Mouse (Mus musculus) ES-E14 (cell line): ENCODE results near the gene Tspear.
A peak's percentile ranks its signal among the peaks of the same experiment; 100 is the strongest.

Source experiments
- CHD2 ChIP-seq: IDR thresholded peaks from 2 replicates; pipeline ENCODE4 v1.6.1; 2014; ENCODE audit warnings: mild to moderate bottlenecking, low read depth, low read length, inconsistent platforms
- HCFC1 ChIP-seq: IDR thresholded peaks from 2 replicates; pipeline ENCODE4 v1.6.1; 2012; ENCODE audit warnings: low read length, inconsistent platforms, borderline replicate concordance; ENCODE audit not compliant: insufficient read depth
- MAFK ChIP-seq: IDR thresholded peaks from 2 replicates; pipeline ENCODE4 v1.6.1; 2014; ENCODE audit warnings: mild to moderate bottlenecking, low read depth, low read length, inconsistent platforms; ENCODE audit not compliant: insufficient read depth
- ZC3H11A ChIP-seq: IDR thresholded peaks from 2 replicates; pipeline ENCODE4 v1.6.1; 2012; ENCODE audit warnings: low read depth, mild to moderate bottlenecking, inconsistent platforms, low read length, borderline replicate concordance
- ZNF384 ChIP-seq: IDR thresholded peaks from 2 replicates; pipeline ENCODE4 v1.6.1; 2012; ENCODE audit warnings: low read depth, low read length, inconsistent platforms

GRCm38 (mm10) chr10:77926140-77926539 lies 239.8 kb downstream of the Tspear start:
- TF ChIP-seq MAFK (no peak), ZC3H11A (0 out of 2 replicates have a peak, but pooled peaks have one; percentile 11), ZNF384 (no peak), HCFC1 (no peak), CHD2 (no peak)
